Mouse (Mus musculus): ENCODE measurements around the gene Galntl6. TPM values are rescaled to one million over a fixed set of nuclear protein-coding genes. Genes with fewer than 3 reads are reported as not detected.

Galntl6 gene
- polyA plus RNA-seq, 1 experiment = not detected

DNA sequence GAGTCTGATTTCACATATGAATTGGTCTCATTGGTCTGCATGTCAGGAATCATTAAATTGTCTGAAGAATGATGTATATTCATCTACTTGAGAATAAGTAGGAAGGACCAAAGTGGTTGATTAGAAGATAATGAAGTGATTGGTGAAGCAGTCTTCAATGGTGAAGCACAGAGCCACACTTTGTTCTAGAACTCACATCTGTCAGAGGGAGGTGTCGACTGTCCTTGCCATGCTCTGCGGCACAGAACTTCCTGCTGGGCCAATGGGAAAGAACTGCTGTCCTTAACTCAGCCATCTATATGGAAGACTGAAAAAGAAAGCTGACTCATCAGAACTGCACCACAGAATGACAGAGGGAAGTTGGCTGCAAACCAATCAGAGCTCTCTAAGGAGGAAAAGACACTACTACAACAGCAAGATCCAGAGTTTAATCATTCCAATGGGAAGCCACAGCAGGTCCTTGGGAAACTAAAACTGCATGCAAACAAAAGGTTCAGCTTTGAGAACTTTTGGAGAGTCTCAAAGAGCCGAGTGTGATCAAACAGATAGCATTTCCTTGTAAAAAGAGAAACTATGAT, 992.0 kb downstream of the Galntl6 start:
- Histone ChIP-seq H3K27ac (ENCODE audit: insufficient read depth, low read depth, low read length) (no peak overlapping the region), H3K4me3 (ENCODE audit: insufficient read depth, low read length) (no peak overlapping the region), H3K4me1 (ENCODE audit: control insufficient read depth, insufficient read depth, low read length) (no peaks in the 10 kb centered on the region)
- TF ChIP-seq POLR2A (IDR thresholded peaks at IDR 0.05; ENCODE audit: borderline replicate concordance, low read depth, low read length) (no peak), CTCF (IDR thresholded peaks at IDR 0.05; ENCODE audit: low read depth, low read length) (no peak)

DNA sequence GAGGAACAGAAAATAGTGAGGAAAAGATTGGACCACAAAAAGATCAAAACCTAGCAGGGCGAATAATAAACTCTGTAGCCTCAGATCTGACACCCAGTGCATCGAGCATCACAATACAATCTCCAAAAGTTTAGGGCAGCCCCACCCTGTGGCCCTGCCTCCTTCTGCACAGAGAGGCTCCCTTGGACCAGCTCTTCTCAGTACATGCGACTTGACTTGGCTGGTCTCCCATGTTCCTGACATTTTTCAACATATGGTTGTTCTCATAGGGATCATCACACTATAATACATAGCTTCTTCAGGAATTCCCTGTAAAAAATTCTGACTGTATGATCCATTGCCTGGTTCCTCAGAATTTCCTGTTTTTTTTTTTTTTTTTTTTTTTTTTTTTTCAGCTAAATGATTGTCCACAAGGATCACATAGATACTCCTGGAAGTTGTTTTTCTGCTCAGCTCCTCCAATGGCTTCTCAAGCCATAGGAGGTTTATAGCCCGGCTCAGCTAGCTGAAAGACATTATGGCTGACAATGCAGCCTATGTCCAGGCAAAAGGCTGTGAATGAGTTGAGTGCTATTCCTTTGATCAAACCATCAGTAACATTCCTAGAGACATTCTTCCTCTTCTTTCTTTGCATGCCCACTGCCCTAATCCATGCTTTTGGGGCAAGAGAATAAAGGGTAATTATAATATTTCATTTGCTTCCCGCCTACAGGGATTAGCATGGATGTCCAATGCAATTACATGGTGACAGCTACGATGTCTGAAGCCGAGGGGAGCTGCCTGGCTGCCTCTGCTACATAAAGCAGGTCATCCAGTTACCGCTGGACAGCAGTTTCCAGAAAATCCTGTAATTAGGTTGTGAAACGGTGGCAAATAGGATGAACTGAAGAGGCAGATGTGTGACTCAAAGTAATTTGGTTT, 993.5 kb downstream of the Galntl6 start:
- TF ChIP-seq CTCF (IDR thresholded peaks at IDR 0.05; ENCODE audit: low read depth, low read length) (no peak), POLR2A (IDR thresholded peaks at IDR 0.05; ENCODE audit: borderline replicate concordance, low read depth, low read length) (no peak)
- Histone ChIP-seq H3K4me3 (ENCODE audit: insufficient read depth, low read length) (no peak overlapping the region), H3K4me1 (ENCODE audit: control insufficient read depth, insufficient read depth, low read length) (no peaks in the 10 kb centered on the region), H3K27ac (ENCODE audit: insufficient read depth, low read depth, low read length) (no peak overlapping the region)

DNA sequence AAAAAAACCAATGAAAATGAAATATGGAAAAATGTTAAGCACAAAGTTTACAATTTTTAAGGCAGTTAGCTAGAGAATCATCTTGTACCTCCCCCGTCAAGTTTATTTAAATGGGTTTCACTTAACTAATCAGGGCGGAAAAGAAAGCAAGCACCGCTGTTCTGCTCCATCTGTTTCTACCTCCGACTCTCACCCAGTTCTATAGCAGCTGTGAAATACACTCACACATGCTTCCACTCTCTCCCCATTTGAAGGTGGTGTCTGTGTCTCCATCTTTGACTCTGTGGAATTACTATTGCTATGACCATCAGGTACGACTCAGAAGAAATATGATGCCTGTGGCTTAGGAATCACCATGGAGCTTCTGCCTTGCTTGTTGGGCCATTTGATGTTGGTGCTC, 1019.1 kb downstream of the Galntl6 start:
- TF ChIP-seq POLR2A (IDR thresholded peaks at IDR 0.05; ENCODE audit: borderline replicate concordance, low read depth, low read length) (no peak), CTCF (IDR thresholded peaks at IDR 0.05; ENCODE audit: low read depth, low read length) (no peak)
- no peak overlapping the region for H3K4me3 ChIP-seq (ENCODE audit: insufficient read depth, low read length)
- H3K4me1 ChIP-seq (ENCODE audit: control insufficient read depth, insufficient read depth, low read length) = no peaks in the 10 kb centered on the region
- no peak overlapping the region for H3K27ac ChIP-seq (ENCODE audit: insufficient read depth, low read depth, low read length)

DNA sequence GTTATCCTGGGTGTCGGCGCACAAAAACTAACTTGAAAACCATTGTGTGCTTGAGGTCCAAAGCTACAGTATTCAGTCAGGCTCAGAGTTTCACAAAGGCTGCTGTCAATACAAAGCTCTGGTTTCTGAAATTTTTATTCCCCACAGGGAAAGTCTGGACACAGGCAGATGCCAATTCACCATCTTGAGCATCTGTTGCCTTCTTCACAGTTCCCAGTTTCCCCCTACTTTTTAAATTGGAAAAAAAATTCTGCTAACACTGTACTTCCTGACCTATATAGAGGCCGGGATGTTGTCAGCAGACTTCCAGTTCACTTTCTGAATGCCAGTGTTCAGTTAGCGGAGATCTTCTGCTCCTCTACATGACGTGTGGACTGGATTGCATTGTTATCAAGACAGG, 1020.3 kb downstream of the Galntl6 start:
- TF ChIP-seq POLR2A (IDR thresholded peaks at IDR 0.05; ENCODE audit: borderline replicate concordance, low read depth, low read length) (no peak), CTCF (IDR thresholded peaks at IDR 0.05; ENCODE audit: low read depth, low read length) (no peak)
- no peaks in the 10 kb centered on the region for H3K4me1 ChIP-seq (ENCODE audit: control insufficient read depth, insufficient read depth, low read length)
- no peak overlapping the region for H3K27ac ChIP-seq (ENCODE audit: insufficient read depth, low read depth, low read length)
- H3K4me3 ChIP-seq (ENCODE audit: insufficient read depth, low read length) = no peak overlapping the region

DNA sequence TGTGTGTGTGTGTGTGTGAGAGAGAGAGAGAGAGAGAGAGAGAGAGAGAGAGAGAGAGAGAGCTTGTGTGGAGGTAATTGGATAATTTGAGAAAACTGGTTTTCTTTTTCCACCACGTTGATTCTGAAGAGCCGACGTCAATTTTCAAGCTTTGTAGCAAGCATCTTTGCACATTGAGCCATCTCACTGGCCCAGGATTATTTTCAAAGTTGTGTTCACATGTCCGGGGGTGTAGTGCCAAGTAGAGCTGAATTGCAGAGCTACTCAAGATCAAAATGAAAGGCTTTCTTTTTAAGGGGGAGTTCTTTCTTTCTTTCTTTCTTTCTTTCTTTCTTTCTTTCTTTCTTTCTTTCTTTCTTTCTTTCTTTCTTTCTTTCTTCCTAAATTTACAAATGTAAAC, 1022.3 kb downstream of the Galntl6 start:
- H3K27ac ChIP-seq (ENCODE audit: insufficient read depth, low read depth, low read length) = no peak overlapping the region
- H3K4me3 ChIP-seq (ENCODE audit: insufficient read depth, low read length) = no peak overlapping the region
- TF ChIP-seq POLR2A (IDR thresholded peaks at IDR 0.05; ENCODE audit: borderline replicate concordance, low read depth, low read length) = no peak
- TF ChIP-seq CTCF (IDR thresholded peaks at IDR 0.05; ENCODE audit: low read depth, low read length) = no peak

DNA sequence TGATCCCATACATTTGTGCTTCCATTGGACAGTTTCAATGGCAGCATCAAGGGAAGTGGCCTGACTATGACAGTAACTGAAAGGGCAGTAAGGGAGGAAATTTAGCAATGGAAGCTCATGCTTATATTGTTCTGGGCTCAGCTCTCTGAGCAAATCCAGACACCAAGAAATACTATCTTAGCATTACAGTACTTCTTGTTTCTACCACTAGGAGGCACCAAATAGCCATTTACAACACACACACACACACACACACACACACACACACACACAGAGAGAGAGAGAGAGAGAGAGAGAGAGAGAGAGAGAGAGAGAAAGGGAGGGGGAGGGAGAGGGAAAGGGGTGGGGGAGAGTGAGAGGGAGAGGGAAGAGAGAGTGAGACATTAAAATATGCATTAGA, 1023.6 kb downstream of the Galntl6 start:
- TF ChIP-seq CTCF (IDR thresholded peaks at IDR 0.05; ENCODE audit: low read depth, low read length) (no peak), POLR2A (IDR thresholded peaks at IDR 0.05; ENCODE audit: borderline replicate concordance, low read depth, low read length) (no peak)
- Histone ChIP-seq H3K4me1 (ENCODE audit: control insufficient read depth, insufficient read depth, low read length) (no peaks in the 10 kb centered on the region), H3K4me3 (ENCODE audit: insufficient read depth, low read length) (no peak overlapping the region), H3K27ac (ENCODE audit: insufficient read depth, low read depth, low read length) (no peak overlapping the region)

More for the DNA sequence above, 1022.3 kb downstream of the Galntl6 start:
- H3K4me1 ChIP-seq (ENCODE audit: control insufficient read depth, insufficient read depth, low read length) = no peaks in the 10 kb centered on the region

DNA sequence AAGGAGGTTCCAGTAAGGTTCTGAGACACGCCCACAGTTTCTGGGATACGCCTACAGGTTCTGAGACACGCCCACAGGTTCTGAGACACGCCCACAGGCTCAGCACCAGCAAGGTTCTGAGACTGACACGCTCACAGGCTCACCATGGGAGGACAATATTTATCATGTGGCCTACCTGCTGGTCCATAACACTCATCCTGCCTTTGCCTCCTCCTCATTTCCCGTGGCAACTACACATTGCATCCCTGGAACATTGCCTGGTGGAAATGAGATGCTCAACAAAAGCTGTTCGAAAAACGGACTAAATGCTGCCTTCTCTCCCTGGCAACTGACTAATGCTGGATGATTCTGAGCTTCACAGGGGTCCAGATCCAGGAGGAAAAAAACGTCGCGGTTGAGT, 1033.0 kb downstream of the Galntl6 start:
- TF ChIP-seq CTCF (IDR thresholded peaks at IDR 0.05; ENCODE audit: low read depth, low read length) (no peak), POLR2A (IDR thresholded peaks at IDR 0.05; ENCODE audit: borderline replicate concordance, low read depth, low read length) (no peak)
- H3K27ac ChIP-seq (ENCODE audit: insufficient read depth, low read depth, low read length) = no peak overlapping the region
- H3K4me1 ChIP-seq (ENCODE audit: control insufficient read depth, insufficient read depth, low read length) = no peaks in the 10 kb centered on the region
- no peak overlapping the region for H3K4me3 ChIP-seq (ENCODE audit: insufficient read depth, low read length)

DNA sequence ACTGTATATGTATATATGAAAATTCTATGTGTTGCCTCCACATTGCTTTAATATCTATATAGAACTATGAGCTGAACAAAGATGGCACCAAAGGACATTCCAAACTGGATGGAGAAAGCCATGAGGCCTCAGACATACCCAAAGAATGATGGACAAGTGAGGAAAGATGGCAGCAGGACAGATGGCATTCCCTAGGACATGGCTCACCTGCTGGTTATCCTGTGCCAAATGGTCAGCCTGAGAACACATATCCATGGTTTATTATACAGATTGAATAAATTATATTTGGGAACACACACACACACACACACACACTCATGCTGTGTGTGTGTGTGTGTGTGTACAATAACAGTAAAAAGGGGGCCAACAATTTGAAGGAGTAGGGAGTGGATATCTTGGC, 1063.4 kb downstream of the Galntl6 start:
- no peak overlapping the region for H3K4me3 ChIP-seq (ENCODE audit: insufficient read depth, low read length)
- H3K4me1 ChIP-seq (ENCODE audit: control insufficient read depth, insufficient read depth, low read length) = no peaks in the 10 kb centered on the region
- TF ChIP-seq POLR2A (IDR thresholded peaks at IDR 0.05; ENCODE audit: borderline replicate concordance, low read depth, low read length) = no peak
- no peak for TF ChIP-seq CTCF (IDR thresholded peaks at IDR 0.05; ENCODE audit: low read depth, low read length)
- no peak overlapping the region for H3K27ac ChIP-seq (ENCODE audit: insufficient read depth, low read depth, low read length)

DNA sequence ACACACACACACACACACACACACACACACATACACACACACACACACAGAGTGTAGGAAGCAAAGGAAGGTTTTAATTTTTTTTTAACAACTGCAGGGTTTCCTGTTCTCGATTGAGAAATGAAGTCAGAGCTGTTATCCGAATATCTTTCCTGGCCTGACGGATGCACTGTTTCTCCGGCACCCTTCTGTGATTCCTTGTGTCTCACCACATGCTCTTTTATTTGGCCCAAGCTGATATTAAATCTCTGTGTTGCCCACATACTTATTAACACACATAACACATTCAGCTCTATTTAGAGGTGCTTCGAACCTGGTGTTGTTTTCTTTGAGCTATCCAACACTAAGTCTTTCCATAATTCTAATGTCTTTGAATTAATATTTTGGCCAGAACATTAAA, 1069.0 kb downstream of the Galntl6 start:
- no peak overlapping the region for H3K4me3 ChIP-seq (ENCODE audit: insufficient read depth, low read length)
- no peak for TF ChIP-seq POLR2A (IDR thresholded peaks at IDR 0.05; ENCODE audit: borderline replicate concordance, low read depth, low read length)
- no peak for TF ChIP-seq CTCF (IDR thresholded peaks at IDR 0.05; ENCODE audit: low read depth, low read length)
- no peak overlapping the region for H3K27ac ChIP-seq (ENCODE audit: insufficient read depth, low read depth, low read length)
- no peaks in the 10 kb centered on the region for H3K4me1 ChIP-seq (ENCODE audit: control insufficient read depth, insufficient read depth, low read length)
